Mouse (Mus musculus) intestine, postnatal 0 days (tissue): ENCODE measurements around the gene Sfrp2. TPM values are rescaled to one million over a fixed set of nuclear protein-coding genes. Genes with fewer than 3 reads are reported as not detected.
A peak's percentile ranks its signal among the peaks of the same experiment; 100 is the strongest.

Experiments
- ATAC-seq: fragments of 200-750 bp; cut with Nextera tagmentation; 2 replicates; pipeline ENCODE4 v1.8.0; 2017; ENCODE audit warnings: mild to moderate bottlenecking, moderate TSS enrichment, moderate library complexity
- H3K27ac ChIP-seq: fragments of 300-500 bp; sonication (generic); 2 replicates; pipeline ENCODE4 v1.5.1; 2014; ENCODE audit warnings: mild to moderate bottlenecking, low read depth, low read length, moderate library complexity
- H3K27me3 ChIP-seq: fragments of 300-500 bp; sonication (generic); replicated peaks from 2 replicates; pipeline ENCODE4 v1.6.1; 2014; ENCODE audit warnings: low read length, mixed read lengths; ENCODE audit not compliant: control insufficient read depth, insufficient read depth
- H3K36me3 ChIP-seq: fragments of 300-500 bp; sonication (generic); 2 replicates; pipeline ENCODE4 v1.6.1; 2014; ENCODE audit warnings: mild to moderate bottlenecking, moderate library complexity; ENCODE audit not compliant: control insufficient read depth, insufficient read depth
- H3K4me1 ChIP-seq: fragments of 300-500 bp; sonication (generic); replicated peaks from 2 replicates; pipeline ENCODE4 v1.6.1; 2014; ENCODE audit warnings: antibody characterized with exemption, low read length, mixed read lengths; ENCODE audit not compliant: control insufficient read depth, insufficient read depth
- H3K4me2 ChIP-seq: fragments of 300-500 bp; sonication (generic); replicated peaks from 2 replicates; pipeline ENCODE4 v1.6.1; 2014; ENCODE audit warnings: low read depth, mild to moderate bottlenecking, moderate library complexity
- H3K4me3 ChIP-seq: fragments of 300-500 bp; sonication (generic); 2 replicates; pipeline ENCODE4 v1.5.1; 2014; ENCODE audit warnings: low read depth, low read length
- H3K9ac ChIP-seq: fragments of 300-500 bp; sonication (generic); 2 replicates; pipeline ENCODE4 v1.6.1; 2014; ENCODE audit warnings: mild to moderate bottlenecking, low read depth, low read length
- H3K9me3 ChIP-seq: fragments of 300-500 bp; sonication (generic); 2 replicates; pipeline ENCODE4 v1.6.1; 2016; ENCODE audit warnings: mixed run types; ENCODE audit not compliant: control insufficient read depth
- CTCF ChIP-seq: sonication (generic); IDR thresholded peaks from 2 replicates; pipeline ENCODE4 v1.5.1; 2016; ENCODE audit warnings: low read depth, mild to moderate bottlenecking, control low read depth, antibody characterized with exemption, moderate library complexity
- WGBS: fragments of 180-500 bp; shearing (Covaris S2); extraction: QIAGEN DNeasy Blood & Tissue Kit; methylation state at CpG from one replicate; pipeline ENCODE4 v1.1.7; 2014; 5-methylcytosine and 5-hydroxymethylcytosine counted together
- polyA plus RNA-seq: library from polyadenylated mRNA; unstranded; fragments of >200 nt; fragmentation: Nextera tagmentation; extraction: Ambion mirVana; gene quantifications from 2 replicates; pipeline ENCODE4 v1.2.1, GENCODE M21; 2015

The Sfrp2 gene
- polyA plus RNA-seq, 1 experiment from 2014 or later = 20.7 TPM

GRCm38 (mm10) chr3:83755666-83756065, 10.5 kb upstream of the Sfrp2 start:
- no peaks in the 10 kb centered on the region for H3K9me3 ChIP-seq
- no peaks in the 10 kb centered on the region for H3K4me1 ChIP-seq
- no peak for ATAC-seq
- no peaks in the 10 kb centered on the region for H3K27me3 ChIP-seq
- no peaks in the 10 kb centered on the region for H3K36me3 ChIP-seq
- 89% methylated on average over 6 of the region's 6 CpGs for WGBS
- no peak overlapping the region for H3K4me3 ChIP-seq
- no peak for TF ChIP-seq CTCF
- H3K27ac ChIP-seq = no peak overlapping the region
- H3K9ac ChIP-seq = no peak overlapping the region
- H3K4me2 ChIP-seq = no peak overlapping the region

DNA sequence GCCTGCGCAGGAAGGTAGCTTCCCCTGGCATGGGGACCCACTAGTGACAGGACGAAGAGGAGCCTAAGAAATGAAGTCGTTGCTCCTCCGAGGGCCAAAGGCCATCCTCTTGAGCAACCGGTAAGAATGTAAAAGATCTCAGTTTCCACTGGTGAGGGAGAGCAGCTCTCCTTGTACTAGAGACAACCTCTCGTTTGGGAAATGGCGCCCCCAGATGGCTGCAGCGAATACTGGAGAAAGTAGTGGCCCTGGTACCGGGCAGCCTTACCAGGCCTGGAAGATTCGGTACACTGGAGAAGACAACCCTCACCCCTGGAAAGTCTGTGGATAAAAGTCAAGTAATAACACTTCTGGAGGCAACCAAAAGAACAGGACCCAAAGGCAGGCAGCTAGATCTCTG, 3.8 kb upstream of the Sfrp2 start:
- TF ChIP-seq CTCF = peak; percentile 14; the same call in 1 of the 2 replicates
- Histone ChIP-seq H3K9ac (no peak overlapping the region), H3K9me3 (no peaks in the 10 kb centered on the region), H3K27ac (no peak overlapping the region), H3K27me3 (peaks cover 39% of the 10 kb centered on the region), H3K4me2 (no peak overlapping the region), H3K4me1 (no peaks in the 10 kb centered on the region; the same call in 1 of the 2 replicates), H3K4me3 (no peak overlapping the region), H3K36me3 (no peaks in the 10 kb centered on the region)
- WGBS = 76% methylated on average over 10 of the region's 10 CpGs
- no peak for ATAC-seq

DNA sequence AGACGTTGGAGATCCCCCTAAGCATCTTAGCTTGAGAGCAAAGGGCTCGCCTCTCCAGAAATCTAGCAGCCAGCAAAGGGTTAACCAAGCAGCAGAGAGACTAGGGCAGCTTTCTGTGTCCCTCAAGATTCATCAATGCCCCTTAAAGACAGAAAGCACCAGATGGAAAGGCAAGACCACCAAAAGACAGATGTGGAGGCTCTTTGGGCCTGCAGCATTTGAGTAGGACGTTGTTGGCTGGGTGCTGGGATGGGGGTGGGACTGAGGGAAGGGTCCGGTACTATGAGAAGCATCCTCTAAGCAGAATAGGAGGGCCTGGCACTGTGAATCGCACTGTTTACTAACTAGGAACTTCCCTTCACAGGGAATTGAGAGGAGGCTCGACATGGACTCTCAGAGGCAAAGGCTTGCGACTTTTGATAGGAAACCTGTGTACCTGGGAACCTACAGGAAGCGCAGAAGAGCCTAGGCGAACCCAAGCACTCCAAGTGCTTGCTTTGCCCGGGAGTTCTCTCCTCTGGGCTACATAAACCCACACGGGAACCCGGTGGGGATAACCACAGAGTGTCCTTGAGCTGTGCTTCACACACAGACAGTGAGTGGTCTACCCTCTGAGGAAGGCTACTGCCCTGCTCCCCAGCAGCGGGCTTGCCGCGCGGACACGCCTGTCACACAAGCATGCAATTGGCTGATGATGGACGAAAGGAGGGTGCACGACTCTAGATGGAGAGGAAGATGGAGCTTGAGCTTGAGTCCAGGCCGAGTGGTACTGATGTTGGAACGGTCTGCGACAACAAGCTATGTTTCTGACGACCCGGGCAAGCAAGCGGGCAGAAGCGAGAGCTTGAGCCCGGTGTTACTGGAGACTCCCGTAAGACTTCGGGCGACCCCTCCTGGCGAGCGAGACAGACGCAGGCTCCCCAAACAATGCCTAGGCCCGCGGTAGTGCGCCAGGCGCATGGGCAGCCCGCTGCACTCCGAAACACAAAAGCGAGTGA, 2.3 kb upstream of the Sfrp2 start:
- Histone ChIP-seq H3K27ac (no peak overlapping the region), H3K4me3 (peak overlapping the region; percentile 36), H3K4me2 (peak overlapping the region; percentile 75), H3K9ac (peak overlapping the region; percentile 17; the same call in 1 of the 2 replicates), H3K36me3 (no peaks in the 10 kb centered on the region), H3K4me1 (no peaks in the 10 kb centered on the region; the same call in 1 of the 2 replicates), H3K9me3 (no peaks in the 10 kb centered on the region), H3K27me3 (peaks cover 52% of the 10 kb centered on the region)
- peak; percentile 86 for TF ChIP-seq CTCF
- ATAC-seq = peak; percentile 55; the same call in 1 of the 2 replicates
- 6% methylated on average over 40 of the region's 40 CpGs for WGBS

DNA sequence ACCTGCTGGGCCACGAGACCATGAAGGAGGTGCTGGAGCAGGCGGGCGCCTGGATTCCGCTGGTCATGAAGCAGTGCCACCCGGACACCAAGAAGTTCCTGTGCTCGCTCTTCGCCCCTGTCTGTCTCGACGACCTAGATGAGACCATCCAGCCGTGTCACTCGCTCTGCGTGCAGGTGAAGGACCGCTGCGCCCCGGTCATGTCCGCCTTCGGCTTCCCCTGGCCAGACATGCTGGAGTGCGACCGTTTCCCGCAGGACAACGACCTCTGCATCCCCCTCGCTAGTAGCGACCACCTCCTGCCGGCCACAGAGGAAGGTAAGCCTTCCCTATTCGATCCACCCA, 577 bp downstream of the Sfrp2 start:
- peak overlapping the region; percentile 34; the same call in 1 of the 2 replicates for H3K9ac ChIP-seq
- no peaks in the 10 kb centered on the region for H3K9me3 ChIP-seq
- H3K4me1 ChIP-seq = no peaks in the 10 kb centered on the region; the same call in 1 of the 2 replicates
- no peak for ATAC-seq
- TF ChIP-seq CTCF = no peak
- peaks cover 53% of the 10 kb centered on the region for H3K27me3 ChIP-seq
- no peak overlapping the region for H3K27ac ChIP-seq
- WGBS = 1% methylated on average over 25 of the region's 25 CpGs
- H3K36me3 ChIP-seq = no peaks in the 10 kb centered on the region
- peak overlapping the region; percentile 90 for H3K4me2 ChIP-seq
- H3K4me3 ChIP-seq = peak overlapping the region; percentile 49

DNA sequence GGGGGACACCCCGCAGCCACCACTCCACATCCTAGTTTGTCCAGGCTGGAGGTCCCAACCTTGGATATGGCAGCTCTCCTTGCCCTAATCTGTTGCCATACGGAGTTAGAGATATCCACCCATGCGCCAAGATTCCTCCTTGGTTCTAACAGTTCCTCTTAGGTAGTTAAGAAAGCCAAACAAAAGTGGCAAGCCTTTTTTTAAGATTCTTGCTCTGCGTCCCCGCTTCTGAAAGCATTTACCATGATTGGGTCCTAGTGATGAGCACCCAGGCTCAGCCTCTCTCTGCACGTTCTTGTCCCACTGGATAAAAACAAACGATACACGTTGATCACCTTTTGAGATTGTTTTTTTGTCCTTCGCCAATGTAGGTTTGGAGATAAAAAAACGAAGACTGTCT, 1.0 kb downstream of the Sfrp2 start:
- no peak overlapping the region for H3K9ac ChIP-seq
- H3K27me3 ChIP-seq = peaks cover 53% of the 10 kb centered on the region
- H3K9me3 ChIP-seq = no peaks in the 10 kb centered on the region
- H3K4me3 ChIP-seq = 0 out of 2 replicates have a peak overlapping the region, but pooled peaks have one; percentile 49
- no peaks in the 10 kb centered on the region; the same call in 1 of the 2 replicates for H3K4me1 ChIP-seq
- peak overlapping the region; percentile 90; the same call in 1 of the 2 replicates for H3K4me2 ChIP-seq
- 33% methylated on average over 10 of the region's 10 CpGs for WGBS
- no peak for TF ChIP-seq CTCF
- H3K36me3 ChIP-seq = no peaks in the 10 kb centered on the region
- ATAC-seq = no peak
- H3K27ac ChIP-seq = no peak overlapping the region

- H3K4me3 ChIP-seq = no peak overlapping the region
- no peaks in the 10 kb centered on the region; the same call in 1 of the 2 replicates for H3K4me1 ChIP-seq
- H3K27me3 ChIP-seq = peaks cover 46% of the 10 kb centered on the region
- H3K4me2 ChIP-seq = no peak overlapping the region
- 56% methylated on average over 11 of the region's 11 CpGs for WGBS
- H3K27ac ChIP-seq = no peak overlapping the region
- TF ChIP-seq CTCF = no peak
- H3K9me3 ChIP-seq = no peaks in the 10 kb centered on the region
- H3K9ac ChIP-seq = no peak overlapping the region
- no peak for ATAC-seq
- H3K36me3 ChIP-seq = no peaks in the 10 kb centered on the region
Measured at GRCm38 (mm10) chr3:83768293-83769035, 2.3 kb downstream of the Sfrp2 start.
